Mouse (Mus musculus): Measurements from ENCODE around the gene Dock9.

Dock9 gene

GRCm38 (mm10) chr14:121614461-121615170 lies 183.0 kb downstream of the Dock9 start:
- no peak for DNase-seq

- DNase-seq: no peak
Observed at GRCm38 (mm10) chr14:121613490-121613889, 184.1 kb downstream of the Dock9 start.

- no peak for DNase-seq
Observed at GRCm38 (mm10) chr14:121612926-121613325, 184.7 kb downstream of the Dock9 start.

GRCm38 (mm10) chr14:121611533-121611932 lies 186.1 kb downstream of the Dock9 start:
- no peak for DNase-seq

- DNase-seq: no peak
Observed at GRCm38 (mm10) chr14:121611098-121611497, 186.5 kb downstream of the Dock9 start.

- DNase-seq: no peak
Observed at GRCm38 (mm10) chr14:121608522-121608921, 189.1 kb downstream of the Dock9 start.

GRCm38 (mm10) chr14:121606433-121606832 lies 191.2 kb downstream of the Dock9 start:
- no peak for DNase-seq

GRCm38 (mm10) chr14:121605260-121605659 lies 192.4 kb downstream of the Dock9 start:
- DNase-seq: no peak

GRCm38 (mm10) chr14:121604565-121604964 lies 193.1 kb downstream of the Dock9 start:
- no peak for DNase-seq

GRCm38 (mm10) chr14:121602610-121603009 lies 195.0 kb downstream of the Dock9 start:
- no peak for DNase-seq

GRCm38 (mm10) chr14:121600538-121600937 lies 197.1 kb downstream of the Dock9 start:
- DNase-seq: no peak

- DNase-seq: no peak
Observed at GRCm38 (mm10) chr14:121597073-121597472, 200.6 kb downstream of the Dock9 start.

GRCm38 (mm10) chr14:121596631-121597030 lies 201.0 kb downstream of the Dock9 start:
- DNase-seq: no peak

GRCm38 (mm10) chr14:121594684-121595083 lies 203.0 kb downstream of the Dock9 start:
- no peak for DNase-seq

GRCm38 (mm10) chr14:121593313-121593929 lies 204.2 kb downstream of the Dock9 start:
- DNase-seq: no peak

GRCm38 (mm10) chr14:121592890-121593289 lies 204.7 kb downstream of the Dock9 start:
- no peak for DNase-seq

GRCm38 (mm10) chr14:121592356-121592755 lies 205.3 kb downstream of the Dock9 start:
- DNase-seq: no peak

GRCm38 (mm10) chr14:121589097-121589725 lies 208.4 kb downstream of the Dock9 start:
- DNase-seq: peak; percentile 60

GRCm38 (mm10) chr14:121588451-121588850 lies 209.2 kb downstream of the Dock9 start:
- no peak for DNase-seq

GRCm38 (mm10) chr14:121585906-121586765 lies 211.5 kb downstream of the Dock9 start:
- DNase-seq: no peak

- no peak for DNase-seq
Observed at GRCm38 (mm10) chr14:121579055-121579454, 218.6 kb downstream of the Dock9 start.

- DNase-seq: no peak
Observed at GRCm38 (mm10) chr14:121573391-121573790, 224.2 kb downstream of the Dock9 start.

- DNase-seq: peak; percentile 76
Observed at GRCm38 (mm10) chr14:121566794-121567201, 230.8 kb downstream of the Dock9 start.
